Mouse (Mus musculus): ENCODE data around the gene Slc46a2.

GRCm38 (mm10) chr4:59963405-59964344 lies 48.8 kb upstream of the Slc46a2 start, which contains the start of gene Mup6:
- peak; percentile 91 for TF ChIP-seq NANOG (IDR thresholded peaks at IDR 0.05; ENCODE audit: borderline replicate concordance, low read length)
- TF ChIP-seq CTCF (conservative IDR thresholded peaks at IDR 0.05; ENCODE audit: low read length) = no peak
- TF ChIP-seq POU5F1 (IDR thresholded peaks at IDR 0.05; ENCODE audit: borderline replicate concordance, low read length) = no peak
